Mouse (Mus musculus) lung, embryonic 14.5 days (tissue): ENCODE results near the gene Kcnc1. TPM values are rescaled to one million over a fixed set of nuclear protein-coding genes. Genes with fewer than 3 reads are reported as not detected.
A peak's percentile ranks its signal among the peaks of the same experiment; 100 is the strongest.

Source experiments
- ATAC-seq: fragments of 200-750 bp; cut with Nextera tagmentation; 2 replicates; pipeline ENCODE4 v1.8.0; 2017; ENCODE audit warnings: mild to moderate bottlenecking, moderate TSS enrichment, moderate library complexity; ENCODE audit not compliant: insufficient read depth
- DNase-seq: peaks from one replicate; pipeline ENCODE4 v3.0.0-alpha.2; 2015
- H3K27ac ChIP-seq: fragments of 300-500 bp; sonication (generic); 2 replicates; pipeline ENCODE4 v1.5.1; 2014; ENCODE audit warnings: low read depth, mild to moderate bottlenecking, moderate library complexity
- H3K27me3 ChIP-seq: fragments of 300-500 bp; sonication (generic); 2 replicates; pipeline ENCODE4 v1.6.1; 2014; ENCODE audit warnings: low read length, control low read depth; ENCODE audit not compliant: insufficient read depth
- H3K36me3 ChIP-seq: fragments of 300-500 bp; sonication (generic); 2 replicates; pipeline ENCODE4 v1.6.1; 2014; ENCODE audit warnings: control low read depth; ENCODE audit not compliant: insufficient read depth
- H3K4me1 ChIP-seq: fragments of 300-500 bp; sonication (generic); 2 replicates; pipeline ENCODE4 v1.6.1; 2014; ENCODE audit warnings: antibody characterized with exemption, control low read depth; ENCODE audit not compliant: insufficient read depth
- H3K4me2 ChIP-seq: fragments of 300-500 bp; sonication (generic); 2 replicates; pipeline ENCODE4 v1.6.1; 2014; ENCODE audit warnings: mild to moderate bottlenecking
- H3K4me3 ChIP-seq: fragments of 300-500 bp; sonication (generic); 2 replicates; pipeline ENCODE4 v1.5.1; 2014; ENCODE audit warnings: low read depth, low read length
- H3K9ac ChIP-seq: fragments of 300-500 bp; sonication (generic); 2 replicates; pipeline ENCODE4 v1.6.1; 2014
- H3K9me3 ChIP-seq: fragments of 300-500 bp; sonication (generic); 2 replicates; pipeline ENCODE4 v1.6.1; 2016; ENCODE audit warnings: low read depth, low read length, control low read depth
- CTCF ChIP-seq: IDR thresholded peaks from 2 replicates; pipeline ENCODE4 v1.5.1; 2016; ENCODE audit warnings: antibody characterized with exemption, low read depth
- WGBS: fragments of 180-500 bp; shearing (Covaris S2); extraction: QIAGEN DNeasy Blood & Tissue Kit; methylation state at CpG from one replicate; pipeline ENCODE4 v1.1.7; 2014; 5-methylcytosine and 5-hydroxymethylcytosine counted together
- polyA plus RNA-seq: library from polyadenylated mRNA; unstranded; fragments of >200 nt; fragmentation: Nextera tagmentation; extraction: Ambion mirVana; gene quantifications from 2 replicates; pipeline ENCODE4 v1.2.1, GENCODE M21; 2014

Gene Kcnc1
- 0.12 and 0.22 TPM in 2 replicates for polyA plus RNA-seq

GRCm38 (mm10) chr7:46396231-46396927 is at the start of gene Kcnc1:
Gene Kcnc1, plus strand, starts transcription at chr7:46396497.
- Histone ChIP-seq H3K27ac (no peak within 1 kb of the TSS), H3K4me2 (peak within 1 kb of the TSS; percentile 82), H3K9me3 (no peaks in the 10 kb centered on the region), H3K36me3 (no peaks in the 10 kb centered on the region), H3K9ac (no peak within 1 kb of the TSS), H3K27me3 (peaks cover 61% of the 10 kb centered on the region), H3K4me1 (peaks cover 6% of the 10 kb centered on the region; the same call in 1 of the 2 replicates), H3K4me3 (peak within 1 kb of the TSS; percentile 40)
- peak; percentile 94 for DNase-seq
- ATAC-seq: peak; percentile 80
- TF ChIP-seq CTCF: no peak
- under 1% methylated on average over 69 of the region's 93 CpGs for WGBS

- Histone ChIP-seq H3K4me3 (no peak overlapping the region), H3K9ac (no peak overlapping the region), H3K4me2 (no peak overlapping the region), H3K36me3 (no peaks in the 10 kb centered on the region), H3K27me3 (peaks cover 28% of the 10 kb centered on the region), H3K4me1 (no peaks in the 10 kb centered on the region), H3K27ac (no peak overlapping the region), H3K9me3 (no peaks in the 10 kb centered on the region)
- no peak for ATAC-seq
- DNase-seq: no peak
- TF ChIP-seq CTCF: no peak
- WGBS: 56% methylated on average over 4 of the region's 4 CpGs
These were observed 48.6 kb upstream of the Kcnc1 start for GRCm38 (mm10) chr7:46347692-46348091.

- Histone ChIP-seq H3K4me2 (no peak overlapping the region), H3K27me3 (peaks cover 28% of the 10 kb centered on the region), H3K4me3 (no peak overlapping the region), H3K4me1 (no peaks in the 10 kb centered on the region), H3K27ac (no peak overlapping the region), H3K9ac (no peak overlapping the region), H3K36me3 (no peaks in the 10 kb centered on the region), H3K9me3 (no peaks in the 10 kb centered on the region)
- no peak for TF ChIP-seq CTCF
- 3% methylated on average over 36 of the region's 36 CpGs for WGBS
- DNase-seq: peak; percentile 8
- no peak for ATAC-seq
These were observed 47.5 kb upstream of the Kcnc1 start for GRCm38 (mm10) chr7:46348813-46349212.

GRCm38 (mm10) chr7:46350119-46350702 is 46.1 kb upstream of the Kcnc1 start:
- Histone ChIP-seq H3K4me1 (no peaks in the 10 kb centered on the region), H3K4me3 (no peak overlapping the region), H3K9me3 (no peaks in the 10 kb centered on the region), H3K36me3 (no peaks in the 10 kb centered on the region), H3K27me3 (peaks cover 28% of the 10 kb centered on the region), H3K9ac (no peak overlapping the region), H3K4me2 (no peak overlapping the region), H3K27ac (no peak overlapping the region)
- WGBS: 41% methylated on average over 9 of the region's 9 CpGs
- no peak for ATAC-seq
- no peak for TF ChIP-seq CTCF
- no peak for DNase-seq

- no peaks in the 10 kb centered on the region for H3K36me3 ChIP-seq
- H3K27me3 ChIP-seq: peaks cover 27% of the 10 kb centered on the region
- WGBS: 65% methylated on average over 2 of the region's 2 CpGs
- no peaks in the 10 kb centered on the region for H3K4me1 ChIP-seq
- no peak overlapping the region for H3K4me3 ChIP-seq
- no peak for TF ChIP-seq CTCF
- no peaks in the 10 kb centered on the region for H3K9me3 ChIP-seq
- ATAC-seq: no peak
- H3K9ac ChIP-seq: no peak overlapping the region
- no peak overlapping the region for H3K27ac ChIP-seq
- no peak overlapping the region for H3K4me2 ChIP-seq
- DNase-seq: no peak
These were observed 43.5 kb upstream of the Kcnc1 start for GRCm38 (mm10) chr7:46352748-46353147.

GRCm38 (mm10) chr7:46353216-46353615 is 43.1 kb upstream of the Kcnc1 start:
- no peak overlapping the region for H3K27ac ChIP-seq
- H3K9me3 ChIP-seq: no peaks in the 10 kb centered on the region
- no peak overlapping the region for H3K9ac ChIP-seq
- DNase-seq: no peak
- H3K27me3 ChIP-seq: peaks cover 22% of the 10 kb centered on the region
- WGBS: 39% methylated on average over 8 of the region's 8 CpGs
- no peak overlapping the region for H3K4me2 ChIP-seq
- no peak for TF ChIP-seq CTCF
- ATAC-seq: no peak
- no peaks in the 10 kb centered on the region for H3K4me1 ChIP-seq
- H3K4me3 ChIP-seq: no peak overlapping the region
- no peaks in the 10 kb centered on the region for H3K36me3 ChIP-seq

GRCm38 (mm10) chr7:46353875-46354274 is 42.4 kb upstream of the Kcnc1 start:
- WGBS: 23% methylated on average over 4 of the region's 4 CpGs
- Histone ChIP-seq H3K4me1 (no peaks in the 10 kb centered on the region), H3K27ac (no peak overlapping the region), H3K4me3 (no peak overlapping the region), H3K36me3 (no peaks in the 10 kb centered on the region), H3K27me3 (peaks cover 15% of the 10 kb centered on the region), H3K4me2 (no peak overlapping the region), H3K9me3 (no peaks in the 10 kb centered on the region), H3K9ac (no peak overlapping the region)
- TF ChIP-seq CTCF: no peak
- ATAC-seq: no peak
- no peak for DNase-seq
